Mouse (Mus musculus) right cerebral cortex, postnatal 10 days (tissue): ENCODE measurements at regions not wholly inside any gene's neighbourhood (a gene's known extent, or its start where the extent isn't known, plus 50 kb on each side); places are given as distances from the start of the nearest gene placed in this dataset.
"Not testable (repeated sequence)": the region's sequence is repeated elsewhere in the genome, so short reads cannot be mapped to it uniquely, and the experiment has no call there.

ENCODE experiments used
- DNase-seq, 2 experiments: peaks; one replicate each; pipeline ENCODE4 v3.0.0; 2021; ENCODE audit warnings: low spot score in 2 of 2

DNA sequence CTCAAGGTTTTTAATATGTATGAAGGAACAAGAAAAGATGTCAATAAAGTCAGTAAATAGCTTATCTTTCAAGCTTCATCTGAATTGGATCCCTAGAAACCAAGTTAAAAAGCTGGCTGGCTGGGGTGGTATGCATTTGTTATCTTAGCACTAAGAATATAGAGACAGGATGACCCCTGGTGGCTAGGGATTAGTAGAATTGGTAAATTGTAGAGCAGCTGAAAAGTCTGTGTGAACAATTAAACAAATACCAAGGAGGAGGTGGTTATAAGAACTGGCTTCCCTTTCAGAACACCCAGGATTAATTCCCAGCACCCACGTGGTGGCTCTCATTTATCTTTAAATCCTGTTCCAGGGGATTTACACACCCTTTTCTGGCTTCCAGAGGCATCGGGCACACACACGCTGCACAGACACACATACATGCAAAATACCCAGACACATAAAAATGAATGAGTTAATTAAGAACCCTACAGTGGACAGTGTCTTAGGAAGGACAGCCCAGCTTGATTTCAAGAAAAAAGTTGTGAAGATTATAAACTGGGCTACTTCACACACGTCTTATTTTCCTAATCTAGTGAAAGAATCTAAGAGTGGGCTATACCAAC, 170.5 kb downstream of the Pdzph1 start:
- peak; percentile 34 to 38 for DNase-seq

DNA sequence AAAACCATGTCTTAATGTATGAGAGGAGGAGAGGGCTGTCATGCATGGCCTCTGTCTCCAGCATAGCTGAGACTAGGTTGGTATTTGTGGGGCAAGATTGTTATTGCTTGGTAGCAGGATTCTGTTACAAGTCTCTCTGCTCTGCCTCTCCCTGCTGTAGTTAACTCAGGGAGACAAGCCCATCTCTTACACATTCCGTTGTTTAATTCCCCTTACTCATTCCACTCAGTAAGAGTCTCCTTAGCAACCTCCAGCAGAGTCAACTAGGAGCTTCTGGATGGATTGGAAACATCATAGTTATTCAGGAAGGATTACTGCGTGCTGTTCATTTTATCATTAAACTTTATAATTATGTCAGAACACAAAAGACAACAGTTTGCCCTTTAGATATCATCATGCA, 171.8 kb downstream of the Pdzph1 start:
- no peak for DNase-seq

DNA sequence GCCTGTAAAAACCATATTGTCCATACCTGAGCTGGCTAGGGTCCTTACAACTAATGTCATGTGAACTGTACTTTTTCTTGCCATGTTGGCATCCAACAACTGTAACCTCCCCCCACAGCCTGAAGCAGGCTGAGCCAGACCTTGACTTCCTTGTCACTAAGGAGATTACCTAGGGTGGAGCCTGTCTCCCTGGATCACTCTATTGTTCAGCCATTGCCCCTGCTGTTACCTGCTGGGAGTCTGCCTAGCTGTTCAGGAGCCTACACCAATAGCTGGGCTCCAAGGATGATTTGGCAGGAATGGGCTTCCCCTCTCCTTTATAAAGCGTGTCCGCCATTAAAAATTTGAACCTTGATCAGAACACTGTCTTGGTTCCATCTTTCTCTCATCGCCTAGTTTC, 215.7 kb downstream of the Pdzph1 start:
- not testable (repeated sequence) for DNase-seq

DNA sequence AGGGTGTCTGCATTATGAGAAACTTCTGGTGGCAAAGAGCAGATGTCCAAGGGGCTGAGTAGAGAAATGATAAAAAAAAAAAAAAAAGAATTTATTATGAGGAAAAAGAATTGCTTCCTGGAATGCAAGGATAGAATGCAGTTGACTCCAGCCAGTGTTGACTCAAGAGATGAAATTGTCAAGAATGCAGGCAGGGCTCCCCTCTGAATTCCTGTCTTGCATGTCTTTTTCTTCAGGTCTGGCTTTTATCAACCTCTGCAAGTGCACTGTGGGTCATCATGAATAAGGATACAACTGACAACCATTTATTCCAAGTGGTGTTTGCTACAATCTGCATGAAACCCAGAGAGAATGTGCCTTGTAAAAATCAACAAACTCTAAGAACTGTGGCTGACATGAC, 217.6 kb downstream of the Pdzph1 start:
- no peak for DNase-seq

- no peak for DNase-seq
Observed at GRCm38 (mm10) chr17:58765141-58765540, 226.0 kb downstream of the Pdzph1 start.

GRCm38 (mm10) chr17:58749000-58749399, 242.2 kb downstream of the Pdzph1 start:
- DNase-seq = no peak

GRCm38 (mm10) chr17:58748264-58748663, 242.9 kb downstream of the Pdzph1 start:
- peak in 1 of 2 experiments; percentile 24 for DNase-seq

DNA sequence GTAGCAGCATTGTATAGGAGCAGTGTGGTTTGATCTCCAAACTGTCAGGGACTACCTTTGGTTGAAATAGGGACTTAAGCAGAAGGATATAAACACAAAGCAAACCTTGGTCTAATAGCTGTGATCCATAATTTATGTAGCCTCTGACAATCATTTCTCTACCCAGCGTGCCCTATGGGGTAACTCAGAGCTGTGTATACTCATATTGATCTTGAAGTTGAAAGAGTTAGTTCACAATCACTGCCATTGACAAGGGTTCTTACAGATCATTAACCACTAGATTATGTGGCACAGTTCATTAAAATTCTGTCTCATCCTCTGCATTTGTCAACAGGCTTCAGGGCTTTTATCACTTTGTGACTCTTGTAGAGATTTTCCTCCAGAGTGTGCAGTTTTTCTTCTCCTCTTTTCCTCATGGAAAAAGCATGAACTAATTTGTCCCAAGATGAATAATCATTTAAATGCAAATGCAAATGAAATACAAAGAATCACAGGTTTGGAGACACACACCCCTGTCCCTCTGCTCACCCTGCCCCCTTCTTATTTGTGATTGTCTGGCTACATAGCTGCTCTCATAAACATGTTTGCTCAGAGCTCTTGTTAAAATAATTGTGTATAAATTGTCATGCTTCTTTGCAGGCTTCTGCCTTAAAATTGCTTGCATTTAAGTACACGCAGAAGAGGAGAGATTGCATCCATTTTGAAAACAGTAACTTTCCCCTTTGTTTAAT, 280.3 kb downstream of the Pdzph1 start:
- DNase-seq = no peak

DNA sequence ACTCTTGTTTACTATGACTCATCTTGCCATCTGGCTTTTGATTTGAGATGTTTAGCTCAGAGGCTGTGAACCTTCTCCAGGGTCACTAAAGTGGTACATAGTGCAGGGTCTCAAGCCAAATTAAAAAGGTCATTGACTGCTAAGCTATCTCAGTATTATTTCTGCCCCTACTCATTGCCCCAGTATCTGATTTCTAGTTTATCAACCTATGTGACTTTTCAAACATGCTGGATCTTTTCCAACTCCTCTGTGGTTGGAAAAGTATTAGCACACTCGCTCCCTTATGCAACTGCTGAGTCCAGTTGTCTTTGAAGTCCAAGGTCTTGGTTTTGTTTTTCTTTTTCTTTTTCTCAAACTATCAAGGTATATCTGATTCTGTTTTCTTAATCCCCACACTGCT, 301.0 kb downstream of the Pdzph1 start:
- DNase-seq = no peak

GRCm38 (mm10) chr17:58672291-58672690, 318.9 kb downstream of the Pdzph1 start:
- DNase-seq = peak; percentile 45 to 59

- DNase-seq = no peak
Observed at GRCm38 (mm10) chr17:58668036-58668435, 323.1 kb downstream of the Pdzph1 start.

GRCm38 (mm10) chr17:58643793-58644192, 347.4 kb downstream of the Pdzph1 start:
- DNase-seq = no peak

GRCm38 (mm10) chr17:58642273-58642672, 348.9 kb downstream of the Pdzph1 start:
- no peak for DNase-seq

DNA sequence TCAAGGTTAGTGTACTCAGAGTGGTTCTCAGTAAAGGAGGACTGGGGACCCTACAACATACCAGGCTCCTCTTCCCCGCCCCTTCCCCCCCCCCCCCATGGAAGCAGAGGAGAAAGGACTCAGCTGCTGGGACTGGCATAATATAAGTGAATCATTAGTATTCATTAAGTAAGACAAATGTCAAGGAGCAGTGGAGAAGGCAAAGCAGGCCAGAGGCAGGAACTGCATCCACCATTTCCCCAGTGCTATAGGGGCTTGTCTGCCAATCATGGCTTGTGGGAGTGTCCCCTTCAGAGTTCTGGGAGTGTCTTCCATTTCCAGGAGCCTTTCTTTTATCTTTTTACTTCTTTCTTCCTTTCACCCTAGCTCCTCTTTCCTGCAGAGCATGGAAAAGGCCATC, 392.3 kb downstream of the Pdzph1 start:
- no peak for DNase-seq

- DNase-seq = no peak
Observed at GRCm38 (mm10) chr17:58596661-58597060, 394.5 kb downstream of the Pdzph1 start.

GRCm38 (mm10) chr17:58587946-58588345, 403.2 kb downstream of the Pdzph1 start:
- no peak for DNase-seq

DNA sequence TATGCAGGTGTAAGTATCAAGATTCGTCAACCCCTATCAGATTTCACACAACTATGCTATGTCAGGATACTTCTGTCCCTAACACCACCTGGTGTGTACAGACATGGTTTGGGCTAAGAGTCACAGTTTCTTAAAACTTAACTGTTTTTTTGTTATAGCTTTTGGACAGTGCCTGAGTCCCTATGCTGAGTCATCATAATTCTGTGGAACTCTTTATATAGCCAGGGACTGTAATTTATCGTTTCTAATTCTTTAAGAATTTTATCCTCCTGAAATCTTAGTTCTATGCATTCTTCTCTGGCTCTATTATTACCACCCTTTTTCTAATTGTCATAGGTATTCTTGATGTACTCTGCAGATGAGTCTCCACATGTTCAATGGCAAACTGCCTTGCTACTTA, 418.3 kb downstream of the Pdzph1 start:
- DNase-seq = no peak
